Mouse (Mus musculus): ENCODE data around the gene Scnn1a. TPM values are rescaled to one million over a fixed set of nuclear protein-coding genes. Genes with fewer than 3 reads are reported as not detected.

Scnn1a gene
- polyA plus RNA-seq, 1 experiment = 1.6 TPM

- no peak for DNase-seq (ENCODE audit: extremely low spot score in 1 of 2, low spot score in 1 of 2)
Measured at GRCm38 (mm10) chr6:125389853-125390252, 69.4 kb downstream of the Scnn1a start.

Other genes with a start within 250 kb of the Scnn1a start
- gene Chd4, start 224.7 kb upstream of the Scnn1a start, polyA plus RNA-seq (2012; rRNA removed) = 91.3 and 103 TPM in 2 replicates
- 22.0 and 22.3 TPM in 2 replicates for gene Nop2, start 188.8 kb upstream of the Scnn1a start, polyA plus RNA-seq (2012; rRNA removed)
- gene Iffo1, start 175.4 kb upstream of the Scnn1a start, polyA plus RNA-seq (2012; rRNA removed) = 86.9 and 94.3 TPM in 2 replicates
- gene Gapdh, start 154.2 kb upstream of the Scnn1a start, polyA plus RNA-seq (2012; rRNA removed) = 4,623 and 6,295 TPM in 2 replicates
- 51.7 and 53.6 TPM in 2 replicates for gene Ncapd2, start 129.0 kb upstream of the Scnn1a start, polyA plus RNA-seq (2012; rRNA removed)
- gene Mrpl51, start 128.9 kb upstream of the Scnn1a start, polyA plus RNA-seq (2012; rRNA removed) = 46.7 and 48.7 TPM in 2 replicates
- 81.5 and 103 TPM in 2 replicates for gene Vamp1, start 105.1 kb upstream of the Scnn1a start, polyA plus RNA-seq (2012; rRNA removed)
- 6.4 and 7.1 TPM in 2 replicates for gene Tapbpl, start 88.8 kb upstream of the Scnn1a start, polyA plus RNA-seq (2012; rRNA removed)
- gene Cd27, start 83.6 kb upstream of the Scnn1a start, polyA plus RNA-seq (2012; rRNA removed) = 0.14 TPM in 1 of 2 replicates, not detected in the other
- not detected in 2 replicates for gene Tuba3a, start 34.6 kb upstream of the Scnn1a start, polyA plus RNA-seq (2012; rRNA removed)
- gene Ltbr, start 6.8 kb upstream of the Scnn1a start, polyA plus RNA-seq (2012; rRNA removed) = 13.2 and 14.2 TPM in 2 replicates
- gene Tnfrsf1a, start 28.7 kb downstream of the Scnn1a start, polyA plus RNA-seq (2012; rRNA removed) = 16.4 and 18.7 TPM in 2 replicates
- gene Plekhg6, start 60.1 kb downstream of the Scnn1a start, polyA plus RNA-seq (2012; rRNA removed) = 0.04 and 0.13 TPM in 2 replicates
- 97.2 and 100 TPM in 2 replicates for gene Cd9, start 174.1 kb downstream of the Scnn1a start, polyA plus RNA-seq (2012; rRNA removed)
- 20.2 and 21.5 TPM in 2 replicates for gene Vwf, start 226.1 kb downstream of the Scnn1a start, polyA plus RNA-seq (2012; rRNA removed)

Measured in frontal cortex, adult 2 months (tissue).